Mouse (Mus musculus): ENCODE data around the gene Gpc6. TPM values are rescaled to one million over a fixed set of nuclear protein-coding genes. Genes with fewer than 3 reads are reported as not detected.

The Gpc6 gene
- polyA plus RNA-seq, 1 experiment from 2014 or later: 28.6 TPM

- H3K27ac ChIP-seq: no peak overlapping the region
- WGBS: 81% methylated on average over 6 of the region's 6 CpGs
- H3K9ac ChIP-seq: no peak overlapping the region
- H3K4me2 ChIP-seq: no peak overlapping the region
- H3K27me3 ChIP-seq: no peaks in the 10 kb centered on the region
- no peaks in the 10 kb centered on the region for H3K36me3 ChIP-seq
- H3K4me3 ChIP-seq: no peak overlapping the region
- ATAC-seq (ENCODE audit: borderline replicate concordance, extremely low read depth, low FRiP score, low TSS enrichment): no peak
- no peaks in the 10 kb centered on the region for H3K9me3 ChIP-seq
- H3K4me1 ChIP-seq: no peaks in the 10 kb centered on the region
Measured at GRCm38 (mm10) chr14:117346372-117346885, 421.3 kb downstream of the Gpc6 start.

- no peak overlapping the region for H3K27ac ChIP-seq
- H3K4me2 ChIP-seq: no peak overlapping the region
- H3K4me3 ChIP-seq: no peak overlapping the region
- H3K9me3 ChIP-seq: no peaks in the 10 kb centered on the region
- no peaks in the 10 kb centered on the region for H3K27me3 ChIP-seq
- H3K4me1 ChIP-seq: no peaks in the 10 kb centered on the region
- H3K36me3 ChIP-seq: no peaks in the 10 kb centered on the region
- no peak overlapping the region for H3K9ac ChIP-seq
- WGBS: 45% methylated on average over 7 of the region's 7 CpGs
- ATAC-seq (ENCODE audit: borderline replicate concordance, extremely low read depth, low FRiP score, low TSS enrichment): no peak
Measured at GRCm38 (mm10) chr14:117351296-117351695, 426.2 kb downstream of the Gpc6 start.

GRCm38 (mm10) chr14:117361155-117361964 lies 436.2 kb downstream of the Gpc6 start:
- Histone ChIP-seq H3K27me3 (no peaks in the 10 kb centered on the region), H3K27ac (no peak overlapping the region), H3K4me1 (no peaks in the 10 kb centered on the region), H3K9ac (no peak overlapping the region), H3K4me2 (no peak overlapping the region), H3K36me3 (no peaks in the 10 kb centered on the region), H3K9me3 (no peaks in the 10 kb centered on the region), H3K4me3 (no peak overlapping the region)
- WGBS: 78% methylated on average over 9 of the region's 9 CpGs
- ATAC-seq (ENCODE audit: borderline replicate concordance, extremely low read depth, low FRiP score, low TSS enrichment): no peak

- H3K4me3 ChIP-seq: no peak overlapping the region
- 96% methylated on average over 2 of the region's 2 CpGs for WGBS
- H3K4me1 ChIP-seq: no peaks in the 10 kb centered on the region
- no peaks in the 10 kb centered on the region for H3K36me3 ChIP-seq
- no peaks in the 10 kb centered on the region for H3K27me3 ChIP-seq
- ATAC-seq (ENCODE audit: borderline replicate concordance, extremely low read depth, low FRiP score, low TSS enrichment): no peak
- H3K9ac ChIP-seq: no peak overlapping the region
- no peak overlapping the region for H3K27ac ChIP-seq
- no peak overlapping the region for H3K4me2 ChIP-seq
- no peaks in the 10 kb centered on the region for H3K9me3 ChIP-seq
Measured at GRCm38 (mm10) chr14:117361965-117362309, 436.8 kb downstream of the Gpc6 start.

- no peaks in the 10 kb centered on the region for H3K4me1 ChIP-seq
- no peak overlapping the region for H3K9ac ChIP-seq
- H3K4me3 ChIP-seq: no peak overlapping the region
- no peaks in the 10 kb centered on the region for H3K36me3 ChIP-seq
- no peak overlapping the region for H3K27ac ChIP-seq
- WGBS: 88% methylated on average over 18 of the region's 18 CpGs
- no peak overlapping the region for H3K4me2 ChIP-seq
- no peaks in the 10 kb centered on the region for H3K9me3 ChIP-seq
- no peak for ATAC-seq (ENCODE audit: borderline replicate concordance, extremely low read depth, low FRiP score, low TSS enrichment)
- no peaks in the 10 kb centered on the region for H3K27me3 ChIP-seq
Measured at GRCm38 (mm10) chr14:117369331-117369866, 444.3 kb downstream of the Gpc6 start.

- H3K4me3 ChIP-seq: no peak overlapping the region
- no peaks in the 10 kb centered on the region for H3K9me3 ChIP-seq
- H3K9ac ChIP-seq: no peak overlapping the region
- H3K4me1 ChIP-seq: peaks cover 9% of the 10 kb centered on the region; the same call in 1 of the 2 replicates
- no peak for ATAC-seq (ENCODE audit: borderline replicate concordance, extremely low read depth, low FRiP score, low TSS enrichment)
- no peak overlapping the region for H3K27ac ChIP-seq
- 54% methylated on average over 4 of the region's 4 CpGs for WGBS
- H3K27me3 ChIP-seq: no peaks in the 10 kb centered on the region
- no peaks in the 10 kb centered on the region for H3K36me3 ChIP-seq
- no peak overlapping the region for H3K4me2 ChIP-seq
Measured at GRCm38 (mm10) chr14:117376822-117377376, 451.8 kb downstream of the Gpc6 start.

GRCm38 (mm10) chr14:117379979-117380378 lies 454.9 kb downstream of the Gpc6 start:
- Histone ChIP-seq H3K4me1 (peaks cover 9% of the 10 kb centered on the region; the same call in 1 of the 2 replicates), H3K4me3 (no peak overlapping the region), H3K9ac (no peak overlapping the region), H3K9me3 (no peaks in the 10 kb centered on the region), H3K27ac (no peak overlapping the region; the same call in 1 of the 2 replicates), H3K36me3 (no peaks in the 10 kb centered on the region), H3K4me2 (no peak overlapping the region), H3K27me3 (no peaks in the 10 kb centered on the region)
- 11% methylated on average over 6 of the region's 6 CpGs for WGBS
- peak; percentile 42; the same call in 1 of the 2 replicates for ATAC-seq (ENCODE audit: borderline replicate concordance, extremely low read depth, low FRiP score, low TSS enrichment)

- 86% methylated on average over 7 of the region's 7 CpGs for WGBS
Measured at GRCm38 (mm10) chr14:117383188-117383587, 458.1 kb downstream of the Gpc6 start.

GRCm38 (mm10) chr14:117384096-117384770 lies 459.1 kb downstream of the Gpc6 start:
- 47% methylated on average over 8 of the region's 8 CpGs for WGBS
- Histone ChIP-seq H3K4me3 (no peak overlapping the region), H3K9me3 (no peaks in the 10 kb centered on the region), H3K9ac (no peak overlapping the region), H3K4me1 (peaks cover 9% of the 10 kb centered on the region; the same call in 1 of the 2 replicates), H3K27ac (no peak overlapping the region), H3K36me3 (no peaks in the 10 kb centered on the region), H3K4me2 (no peak overlapping the region), H3K27me3 (no peaks in the 10 kb centered on the region)
- ATAC-seq (ENCODE audit: borderline replicate concordance, extremely low read depth, low FRiP score, low TSS enrichment): no peak

More at GRCm38 (mm10) chr14:117383188-117383587, 458.1 kb downstream of the Gpc6 start:
- no peak overlapping the region for H3K27ac ChIP-seq
- ATAC-seq (ENCODE audit: borderline replicate concordance, extremely low read depth, low FRiP score, low TSS enrichment): no peak
- no peaks in the 10 kb centered on the region for H3K9me3 ChIP-seq
- H3K4me1 ChIP-seq: peaks cover 9% of the 10 kb centered on the region; the same call in 1 of the 2 replicates
- H3K4me2 ChIP-seq: no peak overlapping the region
- H3K36me3 ChIP-seq: no peaks in the 10 kb centered on the region
- H3K9ac ChIP-seq: no peak overlapping the region
- H3K4me3 ChIP-seq: no peak overlapping the region
- H3K27me3 ChIP-seq: no peaks in the 10 kb centered on the region

GRCm38 (mm10) chr14:117385731-117386270 lies 460.7 kb downstream of the Gpc6 start:
- Histone ChIP-seq H3K9ac (no peak overlapping the region), H3K4me1 (peaks cover 1% of the 10 kb centered on the region; the same call in 1 of the 2 replicates), H3K27me3 (no peaks in the 10 kb centered on the region), H3K4me3 (no peak overlapping the region), H3K27ac (no peak overlapping the region), H3K4me2 (no peak overlapping the region), H3K9me3 (no peaks in the 10 kb centered on the region), H3K36me3 (no peaks in the 10 kb centered on the region)
- ATAC-seq (ENCODE audit: borderline replicate concordance, extremely low read depth, low FRiP score, low TSS enrichment): no peak

- H3K4me1 ChIP-seq: peaks cover 15% of the 10 kb centered on the region; the same call in 1 of the 2 replicates
- no peak for ATAC-seq (ENCODE audit: borderline replicate concordance, extremely low read depth, low FRiP score, low TSS enrichment)
- no peak overlapping the region for H3K9ac ChIP-seq
- H3K9me3 ChIP-seq: no peaks in the 10 kb centered on the region
- H3K27me3 ChIP-seq: no peaks in the 10 kb centered on the region
- no peak overlapping the region for H3K4me2 ChIP-seq
- H3K36me3 ChIP-seq: no peaks in the 10 kb centered on the region
- H3K27ac ChIP-seq: no peak overlapping the region
- WGBS: 86% methylated on average over 3 of the region's 3 CpGs
- H3K4me3 ChIP-seq: no peak overlapping the region
Measured at GRCm38 (mm10) chr14:117390794-117391320, 465.7 kb downstream of the Gpc6 start.

Measured in lung, embryonic 15.5 days (tissue).